Mouse (Mus musculus): ENCODE data around the gene Gmip. TPM values are rescaled to one million over a fixed set of nuclear protein-coding genes. Genes with fewer than 3 reads are reported as not detected.
A peak's percentile ranks its signal among the peaks of the same experiment; 100 is the strongest.

Gene Gmip
- polyA plus RNA-seq, 1 experiment: 6.8 TPM

- TF ChIP-seq MYOG (IDR thresholded peaks at IDR 0.05; ENCODE audit: control insufficient read depth, extremely low read depth, insufficient read length) (no peak), MAX (IDR thresholded peaks at IDR 0.05) (no peak), FOSL1 (IDR thresholded peaks at IDR 0.05; ENCODE audit: insufficient read depth, low read length, poor library complexity, severe bottlenecking) (no peak), MYOD1 (IDR thresholded peaks at IDR 0.05; ENCODE audit: control insufficient read depth, insufficient read length, low read depth) (no peak), CEBPB (IDR thresholded peaks at IDR 0.05; ENCODE audit: low read depth) (no peak), CTCF (IDR thresholded peaks at IDR 0.05; ENCODE audit: control insufficient read depth, insufficient read depth, insufficient read length) (no peak), USF1 (IDR thresholded peaks at IDR 0.05; ENCODE audit: low read depth) (no peak)
- no peaks in the 10 kb centered on the region for H3K79me2 ChIP-seq (ENCODE audit: control insufficient read depth, insufficient read depth)
- H3K4me3 ChIP-seq (ENCODE audit: insufficient read depth, poor library complexity, severe bottlenecking): no peak overlapping the region
- H3K79me3 ChIP-seq (ENCODE audit: low read depth): no peaks in the 10 kb centered on the region
- H3K36me3 ChIP-seq (ENCODE audit: control insufficient read depth, insufficient read depth): peaks cover 32% of the 10 kb centered on the region
- H3ac ChIP-seq (ENCODE audit: control insufficient read depth, insufficient read length, low read depth): no peak overlapping the region
- H3K27me3 ChIP-seq (ENCODE audit: control insufficient read depth, insufficient read depth, insufficient read length): no peaks in the 10 kb centered on the region
Observed at GRCm38 (mm10) chr8:69814881-69815280, 6.4 kb downstream of the Gmip start.

- H3K4me3 ChIP-seq (ENCODE audit: insufficient read depth, poor library complexity, severe bottlenecking): no peak overlapping the region
- H3K79me3 ChIP-seq (ENCODE audit: low read depth): no peaks in the 10 kb centered on the region
- H3K79me2 ChIP-seq (ENCODE audit: control insufficient read depth, insufficient read depth): no peaks in the 10 kb centered on the region
- H3K27me3 ChIP-seq (ENCODE audit: control insufficient read depth, insufficient read depth, insufficient read length): no peaks in the 10 kb centered on the region
- no peak overlapping the region for H3ac ChIP-seq (ENCODE audit: control insufficient read depth, insufficient read length, low read depth)
- TF ChIP-seq MYOD1 (IDR thresholded peaks at IDR 0.05; ENCODE audit: control insufficient read depth, insufficient read length, low read depth) (no peak), MAX (IDR thresholded peaks at IDR 0.05) (no peak), CTCF (IDR thresholded peaks at IDR 0.05; ENCODE audit: control insufficient read depth, insufficient read depth, insufficient read length) (no peak), USF1 (IDR thresholded peaks at IDR 0.05; ENCODE audit: low read depth) (no peak), MYOG (IDR thresholded peaks at IDR 0.05; ENCODE audit: control insufficient read depth, extremely low read depth, insufficient read length) (no peak), CEBPB (IDR thresholded peaks at IDR 0.05; ENCODE audit: low read depth) (no peak), FOSL1 (IDR thresholded peaks at IDR 0.05; ENCODE audit: insufficient read depth, low read length, poor library complexity, severe bottlenecking) (no peak)
- H3K36me3 ChIP-seq (ENCODE audit: control insufficient read depth, insufficient read depth): peaks cover 27% of the 10 kb centered on the region
Observed at GRCm38 (mm10) chr8:69815396-69815795, 6.9 kb downstream of the Gmip start.

DNA sequence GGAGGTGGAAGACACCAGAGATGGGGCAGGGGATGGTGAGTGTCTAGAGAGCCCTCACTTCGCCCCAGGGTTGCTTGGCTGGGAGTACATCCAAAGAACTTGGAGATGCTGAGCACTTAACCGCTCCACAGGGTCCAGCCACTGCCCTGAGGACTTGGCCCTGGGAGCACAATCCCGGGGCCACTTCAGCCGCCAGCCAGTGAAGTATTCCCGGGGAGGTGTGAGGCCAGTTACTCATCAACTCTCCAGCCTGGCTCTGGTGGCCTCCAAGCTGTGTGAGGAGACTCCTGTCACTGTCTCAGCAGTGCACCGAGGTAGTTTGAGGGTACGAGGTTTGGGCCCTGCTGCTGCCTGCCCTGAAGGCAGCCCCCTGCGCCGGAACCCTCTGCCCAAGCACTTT is 12.0 kb downstream of the Gmip start:
- H3K36me3 ChIP-seq (ENCODE audit: control insufficient read depth, insufficient read depth): peaks cover 21% of the 10 kb centered on the region
- H3K27me3 ChIP-seq (ENCODE audit: control insufficient read depth, insufficient read depth, insufficient read length): no peaks in the 10 kb centered on the region
- no peak overlapping the region for H3K4me3 ChIP-seq (ENCODE audit: insufficient read depth, poor library complexity, severe bottlenecking)
- H3K79me2 ChIP-seq (ENCODE audit: control insufficient read depth, insufficient read depth): no peaks in the 10 kb centered on the region
- H3ac ChIP-seq (ENCODE audit: control insufficient read depth, insufficient read length, low read depth): no peak overlapping the region
- no peak for TF ChIP-seq MYOD1 (IDR thresholded peaks at IDR 0.05; ENCODE audit: control insufficient read depth, insufficient read length, low read depth)
- no peak for TF ChIP-seq CEBPB (IDR thresholded peaks at IDR 0.05; ENCODE audit: low read depth)
- TF ChIP-seq USF1 (IDR thresholded peaks at IDR 0.05; ENCODE audit: low read depth): no peak
- TF ChIP-seq MYOG (IDR thresholded peaks at IDR 0.05; ENCODE audit: control insufficient read depth, extremely low read depth, insufficient read length): no peak
- no peak for TF ChIP-seq FOSL1 (IDR thresholded peaks at IDR 0.05; ENCODE audit: insufficient read depth, low read length, poor library complexity, severe bottlenecking)
- TF ChIP-seq MAX (IDR thresholded peaks at IDR 0.05): no peak
- no peak for TF ChIP-seq CTCF (IDR thresholded peaks at IDR 0.05; ENCODE audit: control insufficient read depth, insufficient read depth, insufficient read length)
- H3K79me3 ChIP-seq (ENCODE audit: low read depth): no peaks in the 10 kb centered on the region

DNA sequence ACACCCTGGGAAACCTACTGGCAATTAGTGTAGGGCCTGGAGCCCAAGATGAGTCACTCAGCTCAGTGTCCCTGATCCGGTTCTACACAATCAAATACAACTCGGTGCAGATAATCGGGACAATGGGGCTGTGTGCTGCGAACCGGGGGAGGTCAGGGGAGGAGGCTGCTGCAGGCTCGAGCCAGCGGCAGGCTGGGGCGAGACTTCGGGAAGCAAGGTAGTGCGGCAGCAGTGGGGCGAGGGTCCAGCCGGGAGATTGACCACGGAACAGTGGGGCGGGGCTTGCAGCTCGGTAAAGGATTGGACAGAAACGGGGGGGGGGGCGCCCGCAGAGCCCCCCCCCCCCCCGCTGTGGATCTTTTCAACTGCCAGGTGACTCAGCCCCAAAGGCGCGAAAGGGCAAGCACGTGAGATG is 13.5 kb downstream of the Gmip start:
- Histone ChIP-seq H3K4me3 (ENCODE audit: insufficient read depth, poor library complexity, severe bottlenecking) (peak overlapping the region; percentile 25), H3K36me3 (ENCODE audit: control insufficient read depth, insufficient read depth) (peaks cover 15% of the 10 kb centered on the region), H3K79me3 (ENCODE audit: low read depth) (no peaks in the 10 kb centered on the region), H3ac (ENCODE audit: control insufficient read depth, insufficient read length, low read depth) (peak overlapping the region; percentile 36), H3K79me2 (ENCODE audit: control insufficient read depth, insufficient read depth) (no peaks in the 10 kb centered on the region), H3K27me3 (ENCODE audit: control insufficient read depth, insufficient read depth, insufficient read length) (no peaks in the 10 kb centered on the region)
- TF ChIP-seq MYOD1 (IDR thresholded peaks at IDR 0.05; ENCODE audit: control insufficient read depth, insufficient read length, low read depth) (no peak), MAX (IDR thresholded peaks at IDR 0.05) (no peak), MYOG (IDR thresholded peaks at IDR 0.05; ENCODE audit: control insufficient read depth, extremely low read depth, insufficient read length) (no peak), USF1 (IDR thresholded peaks at IDR 0.05; ENCODE audit: low read depth) (no peak), FOSL1 (IDR thresholded peaks at IDR 0.05; ENCODE audit: insufficient read depth, low read length, poor library complexity, severe bottlenecking) (no peak)

- peak within 1 kb of the TSS; percentile 39 for H3ac ChIP-seq (ENCODE audit: control insufficient read depth, insufficient read length, low read depth)
- H3K36me3 ChIP-seq (ENCODE audit: control insufficient read depth, insufficient read depth): peaks cover 10% of the 10 kb centered on the region
- TF ChIP-seq MYOG (IDR thresholded peaks at IDR 0.05; ENCODE audit: control insufficient read depth, extremely low read depth, insufficient read length): no peak
- no peak for TF ChIP-seq FOSL1 (IDR thresholded peaks at IDR 0.05; ENCODE audit: insufficient read depth, low read length, poor library complexity, severe bottlenecking)
- no peak for TF ChIP-seq USF1 (IDR thresholded peaks at IDR 0.05; ENCODE audit: low read depth)
- TF ChIP-seq MAX (IDR thresholded peaks at IDR 0.05): no peak
- TF ChIP-seq CTCF (IDR thresholded peaks at IDR 0.05; ENCODE audit: control insufficient read depth, insufficient read depth, insufficient read length): no peak
- TF ChIP-seq MYOD1 (IDR thresholded peaks at IDR 0.05; ENCODE audit: control insufficient read depth, insufficient read length, low read depth): no peak
- no peak for TF ChIP-seq CEBPB (IDR thresholded peaks at IDR 0.05; ENCODE audit: low read depth)
- H3K4me3 ChIP-seq (ENCODE audit: insufficient read depth, poor library complexity, severe bottlenecking): peak within 1 kb of the TSS; percentile 25
- no peaks in the 10 kb centered on the region for H3K27me3 ChIP-seq (ENCODE audit: control insufficient read depth, insufficient read depth, insufficient read length)
- H3K79me3 ChIP-seq (ENCODE audit: low read depth): no peaks in the 10 kb centered on the region
- H3K79me2 ChIP-seq (ENCODE audit: control insufficient read depth, insufficient read depth): no peaks in the 10 kb centered on the region
Observed at GRCm38 (mm10) chr8:69822386-69823191, 14.1 kb downstream of the Gmip start, which contains the start of gene Lpar2. Lpar2 (plus strand) TSS chr8:69822429.
